Mouse (Mus musculus) Muller cell, postnatal 12 days (primary cell): Measurements from ENCODE around the gene Itga6.
"Not testable (repeated sequence)": the region's sequence is repeated elsewhere in the genome, so short reads cannot be mapped to it uniquely, and the experiment has no call there.

Experiments used
- DNase-seq: peaks from one replicate; pipeline ENCODE4 v3.0.0-alpha.2; 2015; ENCODE audit errors: inconsistent ontology term

Itga6 gene

GRCm38 (mm10) chr2:71891536-71891935 lies 146.1 kb downstream of the Itga6 start:
- no peak for DNase-seq

- no peak for DNase-seq
Measured at GRCm38 (mm10) chr2:71892741-71893349, 147.4 kb downstream of the Itga6 start.

GRCm38 (mm10) chr2:71895596-71896286 lies 150.3 kb downstream of the Itga6 start:
- DNase-seq: no peak

GRCm38 (mm10) chr2:71897420-71897819 lies 152.0 kb downstream of the Itga6 start:
- DNase-seq: no peak

- peak; percentile 22 for DNase-seq
Measured at GRCm38 (mm10) chr2:71898335-71898856, 153.0 kb downstream of the Itga6 start.

GRCm38 (mm10) chr2:71899886-71900285 lies 154.5 kb downstream of the Itga6 start:
- no peak for DNase-seq

GRCm38 (mm10) chr2:71905154-71905553 lies 159.7 kb downstream of the Itga6 start:
- no peak for DNase-seq

GRCm38 (mm10) chr2:71906356-71906755 lies 160.9 kb downstream of the Itga6 start:
- DNase-seq: not testable (repeated sequence)
